Mouse (Mus musculus): Measurements from ENCODE around the gene Slc10a6. TPM values are rescaled to one million over a fixed set of nuclear protein-coding genes. Genes with fewer than 3 reads are reported as not detected.

The Slc10a6 gene
- total RNA-seq, 2 experiments from 2014 or later, result not detected

GRCm38 (mm10) chr5:103614356-103614755 lies 14.8 kb downstream of the Slc10a6 start:
- no peak for DNase-seq

DNA sequence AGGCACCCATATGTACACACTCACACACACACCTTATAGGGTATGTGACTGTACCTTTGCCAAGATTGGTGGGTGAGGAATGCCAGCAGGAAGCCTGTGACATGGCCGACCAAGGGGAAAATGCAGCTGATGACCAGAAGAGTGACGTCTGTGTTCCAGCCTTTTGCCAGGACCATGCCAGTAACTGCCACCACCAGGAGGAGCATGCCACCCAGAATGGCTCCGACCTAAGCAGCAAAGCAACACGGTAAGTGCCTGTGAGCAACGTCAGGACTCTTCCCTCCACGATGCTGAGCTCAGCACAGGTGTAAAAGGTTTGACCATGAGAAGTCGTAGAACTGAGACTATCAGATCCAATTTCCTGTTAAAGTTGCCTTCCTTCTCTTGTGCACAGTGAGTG lies 16.9 kb downstream of the Slc10a6 start:
- DNase-seq, result no peak

- no peak for DNase-seq
These were observed 18.2 kb downstream of the Slc10a6 start for GRCm38 (mm10) chr5:103610856-103611472.

- DNase-seq, result no peak
These were observed 19.1 kb downstream of the Slc10a6 start for GRCm38 (mm10) chr5:103610148-103610547.

- DNase-seq, result no peak
These were observed 23.5 kb downstream of the Slc10a6 start for GRCm38 (mm10) chr5:103605707-103606106.

DNA sequence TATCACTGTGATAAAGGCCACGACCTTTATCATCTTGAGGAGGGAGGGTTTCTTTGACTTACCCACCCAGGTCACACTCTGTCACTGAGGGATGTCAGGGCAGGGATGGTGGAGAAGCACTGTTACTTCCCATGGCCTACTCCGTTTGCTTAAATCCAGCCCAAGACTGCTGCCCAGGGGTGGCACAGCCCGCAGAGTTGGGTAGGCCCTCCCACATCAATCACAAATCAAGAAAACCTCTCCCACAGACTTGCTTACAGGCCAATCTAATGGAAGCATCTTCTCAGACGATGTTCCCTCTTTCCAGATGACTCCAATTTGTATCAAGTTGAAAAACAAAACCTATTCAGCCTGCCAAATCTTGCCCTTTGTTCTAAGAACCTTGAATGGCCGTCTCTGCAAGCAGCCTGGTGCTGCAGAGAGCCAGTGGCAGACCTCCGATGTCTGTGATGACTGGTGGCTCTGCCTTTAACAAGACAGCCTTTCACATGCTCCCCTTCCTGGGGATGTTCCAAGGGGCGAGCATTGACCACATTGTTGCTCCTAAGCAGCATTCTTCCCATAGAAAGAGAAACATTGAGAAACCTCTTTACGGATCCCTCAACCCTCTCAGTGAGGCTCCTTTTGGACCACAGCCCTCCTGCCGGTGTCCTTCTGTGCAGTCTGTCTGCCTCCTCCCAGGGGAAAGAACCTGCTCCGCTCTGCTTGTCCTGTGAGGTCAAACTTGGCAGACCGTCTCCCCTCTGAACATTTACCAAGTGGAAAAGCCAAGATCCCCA lies 25.9 kb downstream of the Slc10a6 start:
- no peak for DNase-seq

DNA sequence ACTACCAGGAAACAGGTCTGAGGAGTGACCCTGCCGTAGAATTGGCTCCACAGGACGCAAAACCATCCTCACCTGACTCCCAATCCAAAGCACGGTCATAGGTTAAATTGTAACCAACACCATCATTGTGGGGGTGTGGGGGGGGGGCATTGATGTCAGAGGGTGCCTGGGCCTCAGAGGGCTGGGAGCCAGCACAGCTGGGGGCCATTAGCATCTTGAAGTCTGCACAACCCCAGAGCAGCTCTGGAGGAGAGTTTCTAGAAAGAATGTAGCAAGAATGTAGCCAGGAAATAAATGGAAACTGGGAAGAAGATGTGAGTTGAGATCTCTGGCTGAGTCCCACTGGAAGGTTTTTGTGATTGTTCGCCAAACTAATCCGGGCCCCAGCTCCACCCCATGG lies 30.3 kb downstream of the Slc10a6 start:
- DNase-seq, result no peak

GRCm38 (mm10) chr5:103598264-103598663 lies 30.9 kb downstream of the Slc10a6 start:
- DNase-seq, result no peak

- DNase-seq, result no peak
These were observed 31.6 kb downstream of the Slc10a6 start for GRCm38 (mm10) chr5:103597604-103598003.

DNA sequence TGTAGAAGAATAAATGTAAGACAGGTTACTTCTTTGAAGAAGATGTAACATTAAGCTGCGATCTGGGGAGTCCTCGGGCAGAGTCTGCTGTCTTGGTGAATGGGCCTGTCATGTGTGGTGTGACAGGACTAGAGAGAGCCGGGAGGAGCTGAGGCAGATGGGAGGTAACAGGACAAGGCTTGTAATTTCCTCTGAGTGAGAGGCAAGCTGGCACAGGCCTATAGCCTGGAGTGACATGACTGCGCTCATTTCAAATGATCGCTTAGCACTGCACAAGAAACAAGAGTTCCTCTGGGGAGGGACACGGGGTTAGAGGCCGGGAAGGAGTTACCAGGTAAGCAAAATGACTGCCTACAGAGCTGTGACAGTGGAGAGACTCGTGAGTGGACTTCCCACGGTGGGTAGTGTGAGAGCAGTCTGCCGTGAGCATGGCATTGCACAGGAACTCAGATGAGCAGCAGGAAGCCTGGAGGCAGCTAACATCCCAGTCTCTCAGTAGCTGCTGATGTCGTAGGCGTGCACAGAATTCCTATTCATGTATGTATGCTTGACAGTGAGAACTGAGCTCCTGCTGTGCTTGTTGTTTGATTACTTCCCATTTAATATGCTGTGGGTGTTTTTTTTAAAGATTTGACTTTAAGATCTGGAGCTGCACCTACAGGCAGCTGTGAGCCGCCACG lies 32.6 kb downstream of the Slc10a6 start:
- DNase-seq, result no peak

DNA sequence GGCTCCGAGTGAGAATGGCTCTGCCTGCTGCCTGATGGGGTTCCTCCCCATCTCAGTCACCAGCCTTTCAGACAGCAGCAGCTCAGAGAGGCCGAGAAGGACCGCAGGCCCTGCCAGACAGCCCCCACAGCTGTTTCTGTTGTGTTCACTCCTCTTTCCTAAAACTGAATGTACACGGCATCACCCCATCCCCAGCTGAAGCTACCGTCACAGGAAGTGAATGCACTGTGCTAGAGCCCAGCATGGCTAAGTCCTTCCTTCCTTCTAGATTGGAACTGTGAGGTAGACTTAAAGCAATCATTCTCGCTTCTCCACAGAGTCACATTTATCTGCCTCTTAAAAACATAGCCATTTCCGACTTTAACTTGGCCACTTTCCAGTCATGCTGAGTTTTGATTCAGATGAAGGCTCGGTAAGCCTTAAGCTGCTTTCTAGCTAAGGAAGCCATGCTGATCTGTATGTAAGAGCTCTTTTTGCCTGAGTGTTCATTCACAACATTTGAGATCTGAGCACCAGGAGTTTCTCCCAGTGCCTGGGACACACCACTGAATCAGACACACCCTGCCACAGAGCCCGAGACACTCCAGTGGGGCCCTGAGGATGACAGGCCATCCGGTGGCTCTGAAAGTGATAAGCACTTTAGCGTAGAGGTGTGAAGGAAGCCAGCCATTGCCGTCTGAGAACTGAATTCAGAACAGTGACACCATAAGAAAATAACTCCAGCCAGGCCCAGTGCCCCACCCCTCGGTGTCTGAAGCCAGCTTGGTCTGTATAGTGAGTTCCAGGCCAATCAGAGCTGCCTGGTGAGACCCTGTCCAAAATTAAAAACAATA lies 33.6 kb downstream of the Slc10a6 start:
- DNase-seq, result no peak

DNA sequence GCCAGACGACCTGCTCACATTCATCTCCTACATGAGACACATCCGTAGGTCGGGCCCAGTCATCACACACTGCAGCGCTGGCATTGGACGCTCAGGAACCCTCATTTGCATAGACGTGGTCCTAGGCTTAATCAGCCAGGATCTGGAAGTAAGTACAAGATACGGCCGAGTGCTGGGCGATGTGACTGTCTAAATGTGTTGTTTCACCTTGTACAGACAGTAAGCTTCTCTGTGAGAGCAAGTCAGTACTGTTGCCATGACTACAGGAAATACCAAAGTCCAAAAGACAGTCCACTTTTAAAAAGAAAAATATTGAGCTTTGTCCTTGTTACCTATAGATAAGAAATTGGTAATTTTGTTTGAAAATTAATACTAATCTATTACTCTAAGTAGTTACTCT lies 35.6 kb downstream of the Slc10a6 start:
- DNase-seq, result no peak

GRCm38 (mm10) chr5:103592706-103593105 lies 36.5 kb downstream of the Slc10a6 start:
- DNase-seq, result peak in 1 of 2 experiments; percentile 9

- no peak for DNase-seq
These were observed 37.4 kb downstream of the Slc10a6 start for GRCm38 (mm10) chr5:103591846-103592245.

- no peak for DNase-seq
These were observed 42.0 kb downstream of the Slc10a6 start for GRCm38 (mm10) chr5:103587219-103587618.

DNA sequence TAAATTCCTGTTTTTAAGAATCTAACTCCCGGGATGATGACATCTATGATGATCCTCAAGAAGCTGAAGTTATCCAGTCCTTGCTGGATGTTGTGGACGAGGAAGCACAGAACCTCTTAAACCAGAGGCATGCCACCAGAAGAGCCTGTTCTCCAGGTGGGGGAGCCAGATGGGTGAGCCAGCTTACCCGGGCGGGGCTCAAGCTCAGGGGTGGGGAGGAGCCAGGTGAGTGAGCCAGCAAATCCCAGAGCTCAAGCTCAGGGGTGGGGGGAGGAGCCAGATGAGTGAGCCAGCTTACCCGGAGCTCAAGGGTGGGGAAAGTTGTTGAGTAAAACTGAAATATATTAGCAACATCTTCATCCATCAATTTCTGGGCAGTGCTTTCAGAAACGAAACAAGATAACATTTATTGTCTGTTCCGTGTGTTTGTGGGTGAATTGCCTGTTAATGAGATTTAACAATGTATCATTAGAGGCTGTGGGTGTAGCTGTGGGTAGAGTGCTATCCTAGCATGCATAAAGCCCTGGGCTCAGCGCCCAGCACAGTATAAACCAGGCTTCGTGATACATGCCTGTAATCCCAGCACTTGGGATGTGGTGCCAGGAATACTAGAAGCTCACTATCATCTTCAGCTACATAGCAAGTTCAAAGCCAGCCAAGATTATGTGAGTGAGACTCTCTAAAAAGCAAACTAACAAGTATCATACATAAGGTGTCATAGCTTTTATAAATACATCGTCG lies 49.4 kb downstream of the Slc10a6 start:
- no peak for DNase-seq

- no peak for DNase-seq
These were observed 59.8 kb downstream of the Slc10a6 start for GRCm38 (mm10) chr5:103569446-103569845.

DNA sequence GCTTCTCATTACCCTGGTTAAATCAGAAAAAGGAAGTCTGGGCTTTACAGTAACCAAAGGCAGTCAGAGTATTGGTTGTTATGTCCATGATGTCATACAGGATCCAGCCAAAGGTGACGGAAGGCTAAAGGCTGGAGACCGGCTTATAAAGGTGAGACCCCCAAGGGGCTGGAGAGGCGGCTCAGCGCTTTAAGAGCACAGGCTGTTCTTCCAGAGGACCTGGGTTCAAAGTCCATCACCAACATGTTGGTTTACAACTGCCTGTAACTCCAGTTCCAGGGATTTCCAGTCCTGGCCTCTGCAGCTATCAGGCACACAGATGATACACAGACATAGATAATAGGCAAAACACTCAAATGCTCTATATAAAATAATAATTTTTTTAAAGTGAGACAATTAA lies 61.2 kb downstream of the Slc10a6 start:
- no peak for DNase-seq

DNA sequence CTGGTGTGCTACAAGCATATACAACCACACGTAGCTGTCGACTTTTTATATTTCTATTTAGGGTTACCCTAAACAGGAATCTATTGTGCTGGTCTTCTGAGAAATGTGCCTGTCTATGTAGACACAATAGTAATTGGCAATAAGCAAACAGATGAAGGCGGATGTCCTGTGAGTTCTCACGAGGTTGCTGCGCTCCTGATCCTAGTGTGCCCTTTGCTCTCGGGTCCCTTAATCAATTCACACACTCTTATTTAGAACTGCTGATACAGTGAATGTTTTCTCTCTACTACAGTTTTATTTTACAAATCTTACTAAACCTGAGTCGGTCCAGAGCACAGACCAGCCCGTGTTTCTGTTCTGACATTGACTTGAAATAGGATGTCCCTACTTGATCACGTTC lies 68.7 kb downstream of the Slc10a6 start:
- no peak for DNase-seq
